Mouse (Mus musculus): ENCODE measurements at regions not wholly inside any gene's neighbourhood (a gene's known extent, or its start where the extent isn't known, plus 50 kb on each side); places are given as distances from the start of the nearest gene placed in this dataset.

DNA sequence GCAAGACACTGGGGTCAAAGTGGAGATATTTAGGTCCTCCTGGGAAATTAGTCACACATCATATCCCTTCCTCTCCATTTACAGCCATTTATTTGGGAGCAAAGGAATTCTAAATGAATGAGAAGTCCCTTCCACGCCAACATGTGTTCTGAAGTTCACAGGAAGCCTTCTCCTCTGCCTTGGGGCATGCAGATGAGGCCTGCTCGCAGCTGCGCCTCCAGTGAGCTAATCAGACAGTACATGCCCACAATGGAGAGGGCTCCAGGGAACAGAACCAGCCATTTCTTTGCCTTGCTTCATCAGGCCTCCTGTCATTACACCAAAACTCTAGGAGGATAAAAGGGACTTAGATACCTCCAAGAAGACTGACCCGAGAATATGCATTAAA, 71.9 kb upstream of the Thbs1 start:
- no peak for TF ChIP-seq POLR2A (IDR thresholded peaks at IDR 0.05; ENCODE audit: low read depth, low read length)
- TF ChIP-seq CTCF (IDR thresholded peaks at IDR 0.05; ENCODE audit: extremely low read depth, insufficient read length, insufficient replicate concordance, low read depth, low read length): no peak

Measured in small intestine, adult 2 months (tissue).